Mouse (Mus musculus) frontal cortex, postnatal 14 days (tissue): Measurements from ENCODE around the gene Papola.

Experiments
- DNase-seq, 2 experiments: peaks; one replicate each; pipeline ENCODE4 v3.0.0; 2022; ENCODE audit warnings: low spot score in 2 of 2

Gene Papola

DNA sequence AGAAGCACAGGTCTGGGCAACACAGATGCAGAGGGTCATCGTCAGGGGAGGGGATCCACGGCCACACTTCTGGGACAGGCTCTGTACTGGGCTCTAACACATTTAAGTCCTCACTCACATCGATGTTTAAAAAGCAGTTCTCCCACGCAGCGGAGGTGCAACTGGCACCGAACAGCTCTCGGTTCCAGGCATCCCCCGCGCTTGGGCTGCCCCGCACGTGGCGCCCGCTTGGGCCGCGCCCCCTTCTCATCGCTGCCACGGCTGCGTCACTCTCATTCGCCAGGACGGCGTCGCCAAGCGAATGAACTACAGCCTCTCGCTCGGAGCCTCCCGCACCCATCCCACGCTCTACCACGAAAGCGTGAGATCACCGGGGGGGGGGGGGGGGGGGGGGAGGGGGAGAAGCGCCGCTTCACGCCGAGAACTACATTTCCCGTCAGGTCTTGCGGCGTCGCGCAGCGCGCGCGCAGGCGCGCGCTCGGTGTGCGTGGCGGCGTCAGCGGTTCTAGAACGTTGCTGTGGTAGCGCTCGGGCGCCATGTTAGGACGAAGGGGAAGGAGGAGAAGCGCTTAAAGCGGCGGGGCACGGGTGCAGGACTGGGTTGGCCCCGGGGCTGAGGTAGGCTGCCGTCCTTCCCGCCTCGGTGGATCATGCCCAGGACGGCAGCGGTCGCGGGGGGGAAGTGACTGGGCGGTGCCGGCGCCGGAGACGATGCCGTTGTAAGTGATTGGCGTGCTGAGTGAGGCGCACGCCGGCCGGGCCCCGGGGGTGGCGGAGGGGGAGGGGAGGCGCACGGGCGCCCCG is at the start of gene Papola:
Papola (plus strand) TSS at position 499 of the 804 bp plus-strand sequence.
- peak; percentile 86 to 90 for DNase-seq

DNA sequence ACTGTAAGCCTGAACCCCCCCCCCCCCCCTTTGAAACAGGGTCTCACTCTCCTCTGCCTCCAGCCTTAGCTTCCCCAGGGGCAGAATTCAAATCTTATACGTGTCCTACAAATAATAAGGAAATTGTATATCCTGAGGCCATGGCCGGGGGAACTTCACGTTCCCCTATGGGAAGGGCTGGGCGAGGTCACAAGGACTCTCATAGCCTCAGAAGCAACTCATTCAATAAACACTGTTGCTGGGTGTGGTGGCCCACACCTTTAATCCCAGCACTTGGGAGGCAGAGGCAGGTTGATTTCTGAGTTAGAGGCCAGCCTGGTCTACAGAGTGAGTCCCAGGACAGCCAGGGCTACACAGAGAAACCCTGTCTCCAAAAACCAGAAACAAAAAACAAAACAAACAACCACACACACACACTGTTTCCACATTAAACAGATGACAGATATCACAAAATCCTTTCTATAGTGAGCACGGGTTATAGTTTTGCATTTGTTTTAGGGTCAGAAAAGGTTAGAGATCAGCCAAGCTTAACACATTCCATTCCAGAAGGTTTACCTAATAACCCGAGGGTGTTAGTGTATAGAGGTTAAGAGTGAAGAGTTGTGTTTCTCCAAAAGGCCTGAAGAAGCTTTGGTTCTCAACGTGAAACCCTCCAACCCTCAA is 49.1 kb upstream of the Papola start:
- DNase-seq = no peak

DNA sequence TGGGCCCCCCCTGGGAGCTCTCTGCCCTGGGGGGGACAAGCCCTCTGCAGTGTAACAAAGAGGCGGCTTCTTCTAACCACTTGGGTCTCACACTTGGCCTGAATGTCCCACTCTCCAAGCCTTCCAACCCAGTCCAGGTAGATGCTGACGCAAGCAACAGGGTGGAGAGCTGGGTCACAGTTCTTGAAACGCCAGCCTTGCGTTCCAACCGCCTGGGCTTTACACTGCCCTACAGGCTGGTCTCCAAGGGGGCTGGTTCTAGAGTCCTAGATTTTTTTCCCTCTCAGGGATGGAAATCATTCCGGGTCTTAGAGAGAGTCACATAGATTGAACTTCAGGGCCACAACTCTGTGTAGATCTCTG is 48.6 kb upstream of the Papola start:
- DNase-seq = no peak

DNA sequence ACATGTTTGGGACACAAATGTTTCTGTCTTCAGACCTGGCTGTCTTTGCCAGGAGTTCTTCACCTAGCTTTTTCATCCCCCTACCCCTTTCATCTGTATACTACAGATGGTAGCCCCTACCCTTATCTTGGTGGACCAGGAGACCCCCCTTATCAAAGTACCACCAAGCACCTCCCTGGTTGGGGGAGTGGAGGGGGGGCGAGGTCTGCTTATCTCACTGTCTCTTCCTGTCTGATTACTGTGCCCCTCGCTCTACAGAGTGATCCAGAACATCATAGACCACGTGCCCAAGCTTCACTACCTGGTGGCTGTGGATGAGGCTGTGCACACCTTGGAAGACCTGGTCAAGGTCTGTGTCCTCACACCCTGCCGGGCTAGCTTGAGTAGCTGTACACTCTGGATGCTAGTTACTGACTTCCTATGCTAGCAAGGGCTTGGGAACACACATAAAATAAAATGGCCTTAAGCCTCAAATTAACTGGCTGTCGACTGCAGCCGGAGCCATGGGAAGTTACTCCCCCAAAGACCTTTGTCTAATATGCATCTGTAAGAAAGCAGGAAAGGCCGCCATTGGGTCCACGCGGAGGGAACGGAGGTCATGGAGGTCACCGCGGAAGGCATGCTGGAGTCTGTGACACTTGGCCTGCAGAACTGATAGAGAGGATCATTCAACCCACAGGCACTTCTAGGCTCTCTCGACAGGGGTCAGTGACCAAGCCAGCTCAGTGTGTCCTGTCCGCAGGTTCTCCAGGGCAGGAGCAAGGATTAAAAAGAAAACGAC is 46.0 kb upstream of the Papola start:
- no peak for DNase-seq

GRCm38 (mm10) chr12:105739656-105740055 is 44.8 kb upstream of the Papola start:
- DNase-seq = no peak

DNA sequence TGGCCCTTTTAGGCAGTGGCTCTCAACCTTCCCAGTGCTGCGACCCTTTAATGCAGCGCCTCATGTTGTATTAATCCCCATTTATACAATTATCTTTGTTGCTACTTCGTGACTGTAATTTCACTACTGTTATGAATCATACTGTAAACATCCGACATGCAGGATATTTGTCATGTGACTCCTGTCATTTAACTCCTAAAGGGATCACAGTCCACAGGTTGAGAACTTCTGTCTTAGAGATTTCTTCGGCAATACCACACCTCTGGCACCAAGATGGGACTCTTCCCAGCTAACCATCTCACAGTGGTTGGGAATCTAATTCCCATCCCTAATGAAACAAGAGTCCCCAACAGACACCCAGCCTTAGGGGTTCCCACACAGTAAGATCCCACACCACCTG is 36.4 kb upstream of the Papola start:
- no peak for DNase-seq

GRCm38 (mm10) chr12:105753813-105754212 is 30.7 kb upstream of the Papola start:
- no peak for DNase-seq

DNA sequence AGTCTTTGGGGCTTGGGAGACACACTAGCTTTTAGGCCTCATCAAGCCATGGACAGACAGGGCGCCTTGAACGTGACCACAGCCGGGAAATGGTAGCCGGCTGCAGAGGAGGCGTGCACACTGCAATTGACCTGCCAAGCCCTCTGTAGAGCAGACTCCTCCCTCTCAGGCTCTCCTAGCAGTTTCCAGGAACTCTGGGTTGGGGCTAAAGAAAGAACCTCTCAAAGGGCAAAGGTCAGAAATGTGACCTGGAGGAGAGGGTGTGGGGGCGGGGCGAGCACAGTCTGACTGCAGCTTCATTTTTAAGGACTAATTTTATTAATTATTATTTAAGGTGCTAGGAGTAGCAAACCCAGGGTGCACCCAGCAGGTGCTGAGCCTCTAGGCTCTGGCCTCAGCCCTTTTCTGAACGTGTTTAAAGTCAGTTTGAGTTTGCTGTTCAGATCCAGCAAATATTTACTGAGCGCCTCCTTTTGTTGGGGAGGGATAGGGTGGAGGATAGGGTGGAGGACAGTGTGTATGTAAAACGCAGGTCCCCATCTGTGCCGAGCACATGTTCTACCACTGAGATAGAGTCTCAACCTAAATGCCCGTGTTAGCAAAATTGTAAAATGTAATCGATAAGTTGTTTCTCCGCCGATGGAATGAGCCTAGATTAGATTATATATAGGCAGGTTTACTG is 26.5 kb upstream of the Papola start:
- no peak for DNase-seq

DNA sequence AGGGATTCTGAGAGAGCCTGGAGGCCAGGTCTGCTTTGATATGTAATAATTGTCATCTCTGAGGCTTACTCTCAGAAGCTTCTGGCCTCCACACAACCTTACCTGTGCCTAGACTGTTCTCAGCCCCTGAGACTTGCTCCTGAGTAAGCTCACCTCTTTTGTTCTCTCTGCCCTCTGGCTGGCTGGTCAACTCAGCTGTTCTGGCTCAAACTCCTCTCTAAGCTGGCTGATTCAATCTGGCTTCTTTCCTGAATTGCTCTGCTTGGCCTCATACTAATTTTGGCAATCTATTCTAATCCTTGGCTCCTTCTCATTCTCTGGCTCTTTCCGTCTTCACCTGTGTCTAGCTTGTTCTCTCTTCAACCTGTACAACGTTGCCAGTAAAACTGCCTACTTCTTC is 25.6 kb upstream of the Papola start:
- no peak for DNase-seq

DNA sequence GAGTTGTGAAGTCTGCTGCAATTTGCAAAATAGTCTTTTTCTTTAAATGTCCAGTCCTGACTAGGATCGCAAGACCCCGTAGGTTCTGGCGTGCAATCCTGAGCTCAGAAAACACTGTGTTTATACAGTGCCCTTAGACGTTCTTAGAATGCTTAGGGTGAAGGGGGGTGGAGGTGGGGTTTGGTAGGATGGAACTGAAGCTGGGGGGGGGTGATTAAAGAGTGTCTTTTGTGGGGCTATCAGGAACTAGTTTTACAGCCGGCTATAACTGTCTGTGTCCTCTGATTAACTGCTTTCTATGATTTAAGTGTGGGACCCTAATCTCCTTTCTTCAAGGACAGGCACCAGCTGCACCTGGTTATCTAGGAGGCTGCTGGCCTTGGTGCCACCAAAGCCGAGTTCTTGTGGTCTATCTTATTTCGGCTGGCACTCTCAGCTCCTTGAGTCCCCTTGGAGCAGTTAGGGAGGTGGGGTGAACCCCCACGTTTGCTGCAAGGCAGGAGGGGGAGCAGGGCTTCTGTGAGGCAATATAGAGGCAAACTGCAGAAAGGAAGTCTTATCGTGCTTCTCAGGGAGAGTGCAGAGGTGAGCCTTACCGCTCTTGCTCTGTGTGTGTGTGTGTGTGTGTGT is 24.5 kb upstream of the Papola start:
- no peak for DNase-seq

GRCm38 (mm10) chr12:105761171-105761570 is 23.3 kb upstream of the Papola start:
- no peak for DNase-seq

DNA sequence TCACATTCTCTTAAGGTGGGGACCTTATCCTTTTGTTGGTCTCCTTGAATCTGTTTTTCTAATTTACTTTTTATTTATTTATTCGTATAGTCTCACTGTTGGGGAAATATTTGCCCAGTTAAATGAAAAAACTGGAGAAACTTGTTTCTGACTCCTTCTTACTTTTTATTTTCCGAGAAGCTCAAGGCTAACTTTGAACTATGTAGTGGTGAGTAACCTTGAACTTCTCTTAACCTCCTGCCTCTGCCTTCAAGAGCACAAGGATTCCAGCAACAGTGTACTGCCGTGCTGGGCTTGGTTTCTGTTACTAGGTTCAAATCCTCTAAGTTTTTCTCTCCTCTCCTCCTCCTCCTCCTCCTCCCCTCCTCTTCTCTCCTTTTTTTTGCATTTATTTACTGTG is 22.9 kb upstream of the Papola start:
- DNase-seq = no peak

- DNase-seq = no peak
These were observed 14.8 kb upstream of the Papola start for GRCm38 (mm10) chr12:105769700-105770099.

- DNase-seq = no peak
These were observed 9.6 kb upstream of the Papola start for GRCm38 (mm10) chr12:105774871-105775270.

DNA sequence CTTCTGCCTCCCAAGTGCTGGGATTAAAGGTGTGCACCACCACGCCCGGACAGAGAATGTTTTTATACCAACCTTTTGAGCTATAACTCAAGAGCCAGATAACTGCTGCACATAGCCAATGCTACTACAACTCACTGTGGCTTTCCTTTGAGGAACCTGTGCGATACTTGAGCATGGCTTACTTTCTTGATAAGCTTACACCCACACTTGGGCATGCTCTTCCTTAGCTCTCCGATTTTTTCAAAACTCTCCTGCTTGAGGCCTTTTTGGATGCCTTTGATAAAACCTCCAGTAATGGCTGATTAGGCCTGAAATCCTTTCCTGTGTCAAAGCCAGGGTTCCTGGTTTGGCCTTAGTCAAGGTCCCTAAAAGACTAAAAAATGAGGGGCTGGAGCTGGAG is 6.8 kb upstream of the Papola start:
- DNase-seq = no peak

GRCm38 (mm10) chr12:105785000-105785774 is 693 bp downstream of the Papola start:
- peak in 1 of 2 experiments; percentile 56 for DNase-seq

- no peak for DNase-seq
These were observed 1.6 kb downstream of the Papola start for GRCm38 (mm10) chr12:105786113-105786512.

DNA sequence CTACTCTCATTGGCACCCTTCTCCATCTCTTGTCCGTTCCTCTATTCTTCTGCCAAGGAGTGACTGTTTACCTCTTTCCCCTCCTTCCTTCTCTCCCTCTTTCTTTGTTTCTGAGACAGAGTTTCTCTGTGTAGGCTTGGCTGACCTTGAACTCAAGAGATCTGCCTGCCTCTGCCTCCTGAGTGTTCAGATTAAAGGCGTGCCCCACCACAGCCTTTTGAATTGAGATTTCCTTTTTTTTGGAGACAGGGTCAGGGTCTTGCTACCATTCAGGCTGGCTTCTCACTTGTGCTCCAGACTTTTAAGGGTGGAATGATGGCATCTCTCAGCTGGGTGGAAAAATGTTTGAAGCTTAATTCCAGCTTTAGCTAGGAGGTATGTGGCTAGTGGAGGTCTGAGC is 3.1 kb downstream of the Papola start:
- no peak for DNase-seq

DNA sequence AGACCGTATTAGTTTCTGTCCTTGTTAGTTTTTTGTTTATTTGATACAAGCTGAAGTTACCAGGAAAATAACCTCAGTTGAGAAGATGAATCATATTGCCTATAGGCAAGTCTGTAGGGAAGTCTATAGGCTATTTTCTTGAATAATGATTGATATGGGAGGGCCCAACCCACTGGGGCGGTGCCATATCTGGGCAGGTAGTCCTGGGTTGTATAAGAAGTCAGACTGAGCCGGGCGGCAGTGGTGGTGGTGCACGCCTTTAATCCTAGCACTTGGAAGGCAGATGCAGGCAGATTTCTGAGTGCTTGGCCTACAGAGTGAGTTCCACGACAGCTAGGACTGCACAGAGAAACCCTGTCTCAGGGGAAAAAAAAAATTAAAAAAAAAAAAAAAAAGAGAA is 5.4 kb downstream of the Papola start:
- no peak for DNase-seq

GRCm38 (mm10) chr12:105794896-105795295 is 10.4 kb downstream of the Papola start:
- no peak for DNase-seq

DNA sequence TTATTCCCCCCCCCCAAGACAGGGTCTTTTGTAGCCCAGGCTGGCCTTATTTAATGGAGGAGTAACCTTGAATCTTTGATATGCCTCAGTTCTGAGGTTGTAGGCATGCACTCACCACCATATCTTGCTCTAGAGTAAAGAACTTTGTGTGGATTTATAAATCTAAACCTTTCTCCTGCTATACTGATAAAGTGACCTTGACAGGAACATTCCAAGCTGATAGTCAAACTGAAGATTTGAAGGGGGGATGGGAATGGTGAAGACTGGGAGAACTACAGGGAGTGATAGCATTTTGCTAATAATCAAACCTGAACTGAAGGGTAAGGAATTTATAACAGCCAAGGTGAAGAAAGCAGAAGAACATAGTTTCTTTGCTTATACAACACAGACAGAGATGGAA is 13.5 kb downstream of the Papola start:
- no peak for DNase-seq
